Mouse (Mus musculus) kidney, postnatal 14 days (tissue): ENCODE results near the gene Olfr1461.

Experiments
- DNase-seq: peaks from one replicate; pipeline ENCODE4 v3.0.0; 2022; ENCODE audit warnings: mixed read lengths

Olfr1461 gene

GRCm38 (mm10) chr19:13162700-13163099, at the start of gene Olfr1461:
Olfr1461 (plus strand) TSS chr19:13163000.
- DNase-seq = no peak

- no peak for DNase-seq
Measured at GRCm38 (mm10) chr19:13149449-13149848, 13.4 kb upstream of the Olfr1461 start, which contains the start of gene Olfr1459. Olfr1459 (minus strand) TSS chr19:13149549.

GRCm38 (mm10) chr19:13185434-13185833, 22.6 kb downstream of the Olfr1461 start, which contains the start of gene Olfr1462:
Olfr1462 (plus strand) TSS chr19:13185734.
- no peak for DNase-seq
